Mouse (Mus musculus) stomach, postnatal 0 days (tissue): Measurements from ENCODE around the gene Ccnd1. TPM values are rescaled to one million over a fixed set of nuclear protein-coding genes. Genes with fewer than 3 reads are reported as not detected.

Experiments
- ATAC-seq: fragments of 200-750 bp; cut with Nextera tagmentation; 2 replicates; pipeline ENCODE4 v1.8.0; 2017; ENCODE audit not compliant: low FRiP score, low TSS enrichment
- DNase-seq: peaks from one replicate; pipeline ENCODE4 v3.0.0-alpha.2; 2016; ENCODE audit warnings: low spot score
- H3K27ac ChIP-seq: fragments of 300-500 bp; sonication (generic); replicated peaks from 2 replicates; pipeline ENCODE4 v1.5.1; 2014; ENCODE audit warnings: mild to moderate bottlenecking, control low read depth
- H3K27me3 ChIP-seq: fragments of 300-500 bp; sonication (generic); 2 replicates; pipeline ENCODE4 v1.6.1; 2014; ENCODE audit warnings: low read length; ENCODE audit not compliant: control insufficient read depth, insufficient read depth
- H3K36me3 ChIP-seq: fragments of 300-500 bp; sonication (generic); 2 replicates; pipeline ENCODE4 v1.6.1; 2014; ENCODE audit warnings: low read length, mixed read lengths; ENCODE audit not compliant: control insufficient read depth, insufficient read depth
- H3K4me1 ChIP-seq: fragments of 300-500 bp; sonication (generic); replicated peaks from 2 replicates; pipeline ENCODE4 v1.6.1; 2014; ENCODE audit warnings: antibody characterized with exemption; ENCODE audit not compliant: control insufficient read depth, insufficient read depth
- H3K4me2 ChIP-seq: fragments of 300-500 bp; sonication (generic); replicated peaks from 2 replicates; pipeline ENCODE4 v1.6.1; 2014; ENCODE audit warnings: low read depth, mild to moderate bottlenecking, control low read depth, moderate library complexity
- H3K4me3 ChIP-seq: fragments of 300-500 bp; sonication (generic); 2 replicates; pipeline ENCODE4 v1.5.1; 2014; ENCODE audit warnings: low read depth, low read length, control low read depth
- H3K9ac ChIP-seq: fragments of 300-500 bp; sonication (generic); 2 replicates; pipeline ENCODE4 v1.6.1; 2014; ENCODE audit warnings: mild to moderate bottlenecking, low read length, control low read depth, mixed read lengths
- H3K9me3 ChIP-seq: fragments of 300-500 bp; sonication (generic); 2 replicates; pipeline ENCODE4 v1.6.1; 2016; ENCODE audit warnings: low read length; ENCODE audit not compliant: control insufficient read depth
- CTCF ChIP-seq: IDR thresholded peaks from 2 replicates; pipeline ENCODE4 v1.5.1; 2016; ENCODE audit warnings: antibody characterized with exemption, low read depth, mild to moderate bottlenecking, moderate library complexity
- EP300 ChIP-seq: optimal IDR thresholded peaks from 2 replicates; pipeline ENCODE3; 2016; ENCODE audit warnings: antibody characterized with exemption
- WGBS: fragments of 180-500 bp; shearing (Covaris S2); extraction: QIAGEN DNeasy Blood & Tissue Kit; methylation state at CpG from one replicate; pipeline ENCODE4 v1.1.7; 2014; 5-methylcytosine and 5-hydroxymethylcytosine counted together
- polyA plus RNA-seq: library from polyadenylated mRNA; unstranded; fragments of >200 nt; fragmentation: Nextera tagmentation; extraction: Ambion mirVana; gene quantifications from 2 replicates; pipeline ENCODE4 v1.2.1, GENCODE M21; 2015

The Ccnd1 gene
- 38.7 and 38.9 TPM in 2 replicates for polyA plus RNA-seq

DNA sequence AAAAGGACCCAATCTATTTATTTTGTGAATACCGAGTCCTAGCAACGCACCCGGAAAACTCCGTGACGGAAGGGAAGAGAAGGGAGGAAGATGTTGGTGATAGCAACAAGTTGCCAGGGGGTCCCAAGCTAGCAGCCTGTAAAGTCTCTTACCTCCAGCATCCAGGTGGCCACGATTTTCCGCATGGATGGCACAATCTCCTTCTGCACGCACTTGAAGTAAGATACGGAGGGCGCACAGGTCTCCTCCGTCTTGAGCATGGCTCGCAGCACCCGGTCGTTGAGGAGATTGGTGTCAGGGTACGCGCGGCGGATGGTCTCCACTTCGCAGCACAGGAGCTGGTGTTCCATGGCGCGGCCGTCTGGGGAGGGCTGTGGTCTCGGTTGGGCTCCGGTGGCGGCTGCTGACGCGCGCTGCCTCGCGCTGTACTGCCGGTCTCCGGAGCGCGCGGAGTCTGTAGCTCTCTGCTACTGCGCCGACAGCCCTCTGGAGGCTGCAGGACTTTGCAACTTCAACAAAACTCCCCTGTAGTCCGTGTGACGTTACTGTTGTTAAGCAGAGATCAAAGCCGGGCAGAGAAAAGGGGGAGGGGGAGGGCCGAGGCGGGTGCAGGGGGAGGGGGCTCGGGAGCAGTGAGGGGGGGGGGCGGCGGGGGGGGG lies at the start of gene Ccnd1:
Gene Ccnd1 (minus strand): TSS at position 582 of the 659 bp plus-strand sequence.
- Histone ChIP-seq H3K36me3 (0 out of 2 replicates have a peak, but pooled peaks cover 2% of the 10 kb centered on the region), H3K27ac (peak within 1 kb of the TSS; percentile 82), H3K9me3 (no peaks in the 10 kb centered on the region), H3K4me1 (peaks cover 9% of the 10 kb centered on the region), H3K9ac (peak within 1 kb of the TSS; percentile 69), H3K4me2 (peak within 1 kb of the TSS; percentile 98), H3K27me3 (peaks cover 4% of the 10 kb centered on the region; the same call in 1 of the 2 replicates), H3K4me3 (peak within 1 kb of the TSS; percentile 62)
- under 1% methylated on average over 39 of the region's 45 CpGs for WGBS
- TF ChIP-seq EP300 (no peak), CTCF (peak; percentile 46)
- peak; percentile 58 for ATAC-seq
- DNase-seq: peak; percentile 77

DNA sequence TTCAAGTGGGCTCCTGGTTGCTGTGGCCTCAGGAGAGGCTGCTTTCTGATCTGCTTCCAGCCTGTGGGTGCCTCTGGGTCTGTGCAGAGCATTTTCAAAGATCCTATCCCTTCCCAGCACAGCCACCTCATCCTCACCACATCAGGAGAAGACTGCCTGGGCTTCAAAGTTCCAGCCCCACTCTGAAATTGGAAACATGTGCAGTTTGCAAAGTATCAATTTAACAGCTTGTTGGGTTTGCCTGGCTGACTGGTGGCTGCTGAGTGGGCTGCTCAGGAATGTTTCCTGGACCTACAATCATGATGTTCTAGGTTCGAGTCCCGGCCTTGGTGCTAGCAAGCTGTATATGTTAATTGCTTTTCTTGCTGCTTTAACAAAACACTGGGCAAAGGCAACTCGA lies 49.1 kb upstream of the Ccnd1 start:
- H3K4me2 ChIP-seq: no peak overlapping the region
- no peak overlapping the region for H3K4me3 ChIP-seq
- no peaks in the 10 kb centered on the region for H3K27me3 ChIP-seq
- no peaks in the 10 kb centered on the region for H3K9me3 ChIP-seq
- 61% methylated on average over 3 of the region's 3 CpGs for WGBS
- ATAC-seq (no peak), DNase-seq (no peak)
- TF ChIP-seq CTCF: no peak
- H3K36me3 ChIP-seq: no peaks in the 10 kb centered on the region
- H3K27ac ChIP-seq: no peak overlapping the region
- H3K9ac ChIP-seq: no peak overlapping the region
- H3K4me1 ChIP-seq: no peaks in the 10 kb centered on the region

DNA sequence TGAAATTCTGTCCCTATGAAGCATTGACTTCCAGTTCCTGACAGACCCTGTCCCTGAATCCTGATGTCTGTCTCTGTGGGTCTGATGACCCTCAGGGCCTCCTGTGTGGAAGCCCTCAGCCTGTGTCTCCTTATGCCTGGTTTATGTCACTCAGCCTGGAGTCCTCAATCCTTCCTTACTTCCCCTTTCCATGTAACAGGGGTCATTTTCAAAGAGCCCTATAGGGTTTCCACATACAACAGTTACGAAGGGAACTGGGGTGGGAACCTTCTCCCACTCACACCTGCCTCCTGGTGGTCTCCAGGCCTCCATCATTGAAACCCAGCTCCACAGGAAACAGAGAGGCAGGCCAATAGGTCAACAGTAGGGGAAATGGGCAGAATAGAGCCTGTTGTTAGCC lies 45.4 kb upstream of the Ccnd1 start:
- H3K36me3 ChIP-seq: no peaks in the 10 kb centered on the region
- no peak overlapping the region for H3K9ac ChIP-seq
- H3K4me2 ChIP-seq: no peak overlapping the region
- H3K4me1 ChIP-seq: no peaks in the 10 kb centered on the region
- H3K4me3 ChIP-seq: no peak overlapping the region
- WGBS: 80% methylated on average over 1 of the region's 1 CpGs
- no peaks in the 10 kb centered on the region for H3K9me3 ChIP-seq
- H3K27ac ChIP-seq: no peak overlapping the region
- H3K27me3 ChIP-seq: no peaks in the 10 kb centered on the region
- TF ChIP-seq CTCF: no peak
- TF ChIP-seq EP300: no peak
- ATAC-seq: no peak
- no peak for DNase-seq

DNA sequence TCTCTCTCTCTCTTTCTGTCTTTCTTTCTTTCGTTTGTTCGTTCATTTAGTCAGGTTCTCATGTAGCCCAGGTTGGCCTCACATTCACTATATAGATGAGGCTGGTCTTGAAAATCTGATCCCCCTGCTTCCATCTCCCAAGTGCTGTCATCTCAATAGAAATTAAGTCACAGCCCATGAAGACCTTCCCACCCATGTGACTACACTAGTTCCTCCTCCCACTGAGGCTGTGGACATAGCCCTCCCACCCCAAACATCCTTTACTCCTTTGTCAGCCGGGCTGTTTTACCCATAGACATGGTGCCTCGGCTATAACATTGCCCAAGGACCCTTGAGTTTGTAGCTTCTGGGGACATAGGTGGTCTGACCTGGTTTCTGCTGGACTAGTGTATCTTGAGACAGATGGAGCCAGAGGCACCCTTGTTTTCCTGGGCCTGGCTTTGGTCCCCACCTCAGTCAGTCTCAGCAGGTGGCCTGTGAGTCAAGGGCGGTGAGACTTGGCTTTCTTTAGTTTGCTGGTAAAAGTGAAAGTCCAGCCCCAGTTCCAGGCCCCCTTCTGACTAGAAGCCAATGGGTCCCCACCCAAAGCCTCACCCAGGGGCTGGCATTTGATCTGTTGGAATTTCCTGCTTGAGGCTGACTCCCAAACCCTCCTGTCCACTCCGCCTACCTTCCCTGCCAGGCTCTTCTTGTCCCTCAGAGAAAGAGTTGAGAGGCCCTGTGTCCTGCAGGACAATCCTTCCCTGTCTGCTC lies 42.8 kb upstream of the Ccnd1 start:
- no peaks in the 10 kb centered on the region for H3K9me3 ChIP-seq
- no peak overlapping the region for H3K9ac ChIP-seq
- H3K27me3 ChIP-seq: no peaks in the 10 kb centered on the region
- TF ChIP-seq CTCF (no peak), EP300 (no peak)
- no peak overlapping the region for H3K27ac ChIP-seq
- no peak for ATAC-seq
- H3K4me3 ChIP-seq: no peak overlapping the region
- DNase-seq: peak; percentile 63
- no peaks in the 10 kb centered on the region for H3K4me1 ChIP-seq
- H3K36me3 ChIP-seq: no peaks in the 10 kb centered on the region
- 79% methylated on average over 6 of the region's 6 CpGs for WGBS
- H3K4me2 ChIP-seq: no peak overlapping the region

DNA sequence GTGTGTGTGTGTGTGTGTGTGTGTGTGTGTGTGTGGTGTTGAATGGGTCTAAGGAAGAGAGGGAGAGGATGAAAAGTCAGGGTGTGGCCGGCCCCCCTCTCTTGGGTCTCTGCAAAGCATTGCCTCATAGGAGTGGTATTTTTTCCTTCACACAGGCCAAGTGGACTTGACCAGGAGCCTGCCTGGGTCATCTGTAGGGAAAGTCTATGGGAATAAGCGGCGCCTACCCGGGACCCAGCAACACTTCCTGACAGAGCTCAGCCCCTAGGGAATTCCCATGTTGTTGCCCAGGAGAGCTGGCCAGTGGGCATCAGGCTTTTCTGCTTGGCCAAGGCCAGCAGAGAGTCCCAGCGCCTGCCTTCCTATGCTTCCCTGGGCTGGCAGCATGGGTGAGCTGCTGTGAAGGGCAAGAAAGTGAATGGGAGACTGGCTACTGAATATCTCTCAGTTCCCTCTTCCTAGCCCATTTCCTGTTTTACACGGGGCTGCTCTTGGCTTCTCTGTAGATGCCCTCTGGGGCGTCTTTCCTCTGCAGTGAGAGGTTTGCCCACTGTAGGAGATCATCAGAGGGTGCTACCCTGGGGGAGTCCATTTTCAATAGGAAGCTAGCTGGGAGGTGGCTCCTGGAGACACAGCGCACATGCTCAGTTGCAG lies 41.8 kb upstream of the Ccnd1 start:
- H3K27ac ChIP-seq: 0 out of 2 replicates have a peak overlapping the region, but pooled peaks have one; percentile 8
- ATAC-seq (no peak), DNase-seq (no peak)
- no peak overlapping the region for H3K9ac ChIP-seq
- no peaks in the 10 kb centered on the region for H3K4me1 ChIP-seq
- H3K9me3 ChIP-seq: no peaks in the 10 kb centered on the region
- TF ChIP-seq CTCF (no peak), EP300 (no peak)
- H3K4me3 ChIP-seq: no peak overlapping the region
- H3K36me3 ChIP-seq: no peaks in the 10 kb centered on the region
- no peaks in the 10 kb centered on the region for H3K27me3 ChIP-seq
- no peak overlapping the region for H3K4me2 ChIP-seq
- 68% methylated on average over 8 of the region's 8 CpGs for WGBS

DNA sequence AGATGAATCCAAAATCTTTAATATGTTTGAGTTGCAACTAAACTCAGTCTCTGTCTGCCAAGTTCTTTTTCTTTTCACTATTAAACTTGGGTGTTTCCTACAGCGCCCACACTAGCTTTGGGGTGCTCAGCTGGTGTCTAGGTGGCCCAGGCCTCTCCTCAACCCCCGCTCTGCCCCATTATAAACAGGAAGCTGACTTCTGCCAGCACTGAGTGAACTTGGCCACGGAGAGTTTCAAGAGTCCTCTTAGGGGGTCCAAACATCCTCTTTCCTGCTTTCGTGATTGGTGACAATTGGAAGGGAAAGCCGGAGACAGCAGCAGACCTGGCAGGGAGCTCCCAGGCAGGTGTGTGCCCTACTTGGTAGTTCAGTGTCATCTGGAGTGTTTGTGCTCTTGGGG lies 40.1 kb upstream of the Ccnd1 start:
- H3K4me1 ChIP-seq: no peaks in the 10 kb centered on the region
- H3K9ac ChIP-seq: no peak overlapping the region
- ATAC-seq (no peak), DNase-seq (no peak)
- H3K36me3 ChIP-seq: no peaks in the 10 kb centered on the region
- no peak overlapping the region for H3K27ac ChIP-seq
- no peaks in the 10 kb centered on the region for H3K27me3 ChIP-seq
- no peaks in the 10 kb centered on the region for H3K9me3 ChIP-seq
- H3K4me3 ChIP-seq: no peak overlapping the region
- no peak overlapping the region for H3K4me2 ChIP-seq
- 69% methylated on average over 5 of the region's 5 CpGs for WGBS
- no peak for TF ChIP-seq EP300
- TF ChIP-seq CTCF: no peak
